Mouse (Mus musculus): ENCODE results near the gene Sugct. TPM values are rescaled to one million over a fixed set of nuclear protein-coding genes. Genes with fewer than 3 reads are reported as not detected.

Sugct gene
- polyA plus RNA-seq (2012; ENCODE audit: insufficient read depth, low replicate concordance), result 2.1 TPM in 1 of 2 replicates, not detected in the other

DNA sequence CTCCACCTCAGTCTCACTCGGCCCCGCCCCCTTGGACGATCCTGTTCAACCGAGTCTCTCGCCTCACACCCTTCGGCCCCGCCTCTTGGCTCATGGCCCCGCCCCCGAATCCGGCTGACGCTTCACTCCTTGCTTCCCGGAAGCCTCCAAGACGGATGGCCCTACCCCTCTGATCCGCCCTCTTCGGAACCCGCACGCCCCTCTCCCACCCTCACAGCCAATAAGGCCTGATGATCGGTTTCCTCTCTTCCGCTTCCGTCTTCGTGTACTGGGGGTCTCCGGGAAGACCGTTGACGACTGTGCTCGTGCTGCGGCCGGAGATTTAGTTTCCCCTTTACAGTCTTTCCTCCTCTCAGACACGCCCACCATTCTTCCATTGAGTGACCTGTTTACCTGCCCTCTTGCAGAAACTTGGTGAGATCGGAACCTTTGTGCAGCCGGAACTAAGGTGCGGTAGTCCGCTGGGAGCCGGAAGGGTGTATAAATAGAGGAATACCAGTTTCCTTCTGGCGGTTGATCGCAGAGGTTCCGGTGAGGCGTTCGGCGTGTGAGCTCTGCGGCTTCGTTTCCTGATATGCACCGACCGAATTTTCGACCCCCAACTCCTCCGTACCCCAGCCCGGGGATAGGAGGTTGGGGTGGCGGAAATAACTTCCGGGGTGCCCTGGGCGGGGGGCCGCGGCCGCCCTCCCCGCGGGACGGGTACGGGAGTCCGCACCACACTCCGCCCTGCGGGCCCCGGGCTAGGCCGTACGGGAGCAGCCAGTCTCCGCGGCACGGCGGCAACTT is at the start of gene Sugct, which contains the start of gene Mplkip:
TSS of gene Sugct (minus strand) at position 643 of the 789 bp plus-strand sequence.
TSS of gene Mplkip (plus strand) at position 282 of the 789 bp plus-strand sequence.
- H3K36me3 ChIP-seq (replicated peaks; ENCODE audit: low read length), result peaks cover 8% of the 10 kb centered on the region
- no peaks in the 10 kb centered on the region for H3K9me3 ChIP-seq
- H3K4me1 ChIP-seq, result peaks cover 18% of the 10 kb centered on the region
- TF ChIP-seq GATA1 (IDR thresholded peaks at IDR 0.05; ENCODE audit: borderline replicate concordance, low read length) (no peak), FLI1 (IDR thresholded peaks at IDR 0.05; ENCODE audit: low read length) (no peak; the same call in 1 of the 2 replicates)
- H3K27me3 ChIP-seq (replicated peaks), result no peaks in the 10 kb centered on the region
- peak within 1 kb of the TSS; percentile 94 for H3K4me3 ChIP-seq (replicated peaks)

GRCm38 (mm10) chr13:17728798-17729197 is 33.4 kb upstream of the Sugct start:
- TF ChIP-seq GATA1 (IDR thresholded peaks at IDR 0.05; ENCODE audit: borderline replicate concordance, low read length) (no peak), FLI1 (IDR thresholded peaks at IDR 0.05; ENCODE audit: low read length) (no peak)
- no peak overlapping the region for H3K4me3 ChIP-seq (replicated peaks)

GRCm38 (mm10) chr13:17727922-17728321 is 32.6 kb upstream of the Sugct start:
- TF ChIP-seq FLI1 (IDR thresholded peaks at IDR 0.05; ENCODE audit: low read length), result no peak
- TF ChIP-seq GATA1 (IDR thresholded peaks at IDR 0.05; ENCODE audit: borderline replicate concordance, low read length), result no peak
- no peaks in the 10 kb centered on the region for H3K27me3 ChIP-seq (replicated peaks)

More at GRCm38 (mm10) chr13:17728798-17729197, 33.4 kb upstream of the Sugct start:
- peaks cover 14% of the 10 kb centered on the region; the same call in 1 of the 2 replicates for H3K4me1 ChIP-seq
- H3K36me3 ChIP-seq (replicated peaks; ENCODE audit: low read length), result peaks cover 57% of the 10 kb centered on the region
- H3K27me3 ChIP-seq (replicated peaks), result no peaks in the 10 kb centered on the region
- no peaks in the 10 kb centered on the region for H3K9me3 ChIP-seq

GRCm38 (mm10) chr13:17717357-17717756 is 22.0 kb upstream of the Sugct start:
- Histone ChIP-seq H3K27me3 (replicated peaks) (no peaks in the 10 kb centered on the region), H3K36me3 (replicated peaks; ENCODE audit: low read length) (peaks cover 80% of the 10 kb centered on the region)
- TF ChIP-seq FLI1 (IDR thresholded peaks at IDR 0.05; ENCODE audit: low read length) (no peak), GATA1 (IDR thresholded peaks at IDR 0.05; ENCODE audit: borderline replicate concordance, low read length) (no peak)

More at GRCm38 (mm10) chr13:17727922-17728321, 32.6 kb upstream of the Sugct start:
- peaks cover 14% of the 10 kb centered on the region; the same call in 1 of the 2 replicates for H3K4me1 ChIP-seq
- H3K4me3 ChIP-seq (replicated peaks), result no peak overlapping the region
- no peaks in the 10 kb centered on the region for H3K9me3 ChIP-seq
- H3K36me3 ChIP-seq (replicated peaks; ENCODE audit: low read length), result peaks cover 60% of the 10 kb centered on the region

GRCm38 (mm10) chr13:17708784-17709311 is 13.5 kb upstream of the Sugct start:
- TF ChIP-seq GATA1 (IDR thresholded peaks at IDR 0.05; ENCODE audit: borderline replicate concordance, low read length), result no peak
- no peak for TF ChIP-seq FLI1 (IDR thresholded peaks at IDR 0.05; ENCODE audit: low read length)
- H3K36me3 ChIP-seq (replicated peaks; ENCODE audit: low read length), result peaks cover 33% of the 10 kb centered on the region
- H3K27me3 ChIP-seq (replicated peaks), result no peaks in the 10 kb centered on the region
- H3K4me3 ChIP-seq (replicated peaks), result no peak overlapping the region
- peaks cover 10% of the 10 kb centered on the region; the same call in 1 of the 2 replicates for H3K4me1 ChIP-seq
- no peaks in the 10 kb centered on the region for H3K9me3 ChIP-seq

More at GRCm38 (mm10) chr13:17717357-17717756, 22.0 kb upstream of the Sugct start:
- no peaks in the 10 kb centered on the region for H3K9me3 ChIP-seq
- peaks cover 3% of the 10 kb centered on the region; the same call in 1 of the 2 replicates for H3K4me1 ChIP-seq
- H3K4me3 ChIP-seq (replicated peaks), result no peak overlapping the region

DNA sequence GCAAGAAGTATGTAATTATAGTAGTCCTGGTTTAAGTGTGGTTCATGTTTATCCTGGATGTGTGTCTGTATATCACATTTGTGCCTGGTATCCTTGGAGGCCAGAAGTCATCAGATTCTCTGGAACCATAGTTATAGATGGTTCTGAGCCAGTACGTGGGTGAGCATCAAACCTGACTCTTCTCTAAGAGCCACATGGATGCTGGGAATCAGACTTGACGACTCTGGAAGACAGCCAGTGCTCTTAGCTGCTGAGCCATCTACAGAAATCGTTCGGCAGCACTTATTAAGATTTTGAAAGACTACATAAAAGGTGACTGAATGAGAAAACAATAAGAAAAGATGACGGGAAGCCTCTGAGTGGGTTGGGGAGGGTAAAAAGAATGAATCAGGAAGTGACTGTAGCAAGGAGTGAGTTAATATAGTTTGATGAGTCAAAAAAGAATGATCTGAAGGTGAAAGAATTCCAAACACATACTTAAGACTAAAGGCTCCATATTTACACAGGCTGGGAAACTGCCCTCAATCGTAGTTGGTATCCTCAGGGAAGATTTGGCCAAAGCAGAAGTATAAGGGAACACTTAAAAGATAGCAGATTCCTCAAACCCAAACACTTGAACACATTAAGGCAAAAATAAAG is 10.0 kb upstream of the Sugct start:
- no peaks in the 10 kb centered on the region for H3K27me3 ChIP-seq (replicated peaks)
- TF ChIP-seq FLI1 (IDR thresholded peaks at IDR 0.05; ENCODE audit: low read length) (no peak), GATA1 (IDR thresholded peaks at IDR 0.05; ENCODE audit: borderline replicate concordance, low read length) (no peak)
- peaks cover 34% of the 10 kb centered on the region for H3K4me1 ChIP-seq
- H3K9me3 ChIP-seq, result no peaks in the 10 kb centered on the region
- H3K36me3 ChIP-seq (replicated peaks; ENCODE audit: low read length), result peaks cover 39% of the 10 kb centered on the region
- H3K4me3 ChIP-seq (replicated peaks), result no peak overlapping the region

DNA sequence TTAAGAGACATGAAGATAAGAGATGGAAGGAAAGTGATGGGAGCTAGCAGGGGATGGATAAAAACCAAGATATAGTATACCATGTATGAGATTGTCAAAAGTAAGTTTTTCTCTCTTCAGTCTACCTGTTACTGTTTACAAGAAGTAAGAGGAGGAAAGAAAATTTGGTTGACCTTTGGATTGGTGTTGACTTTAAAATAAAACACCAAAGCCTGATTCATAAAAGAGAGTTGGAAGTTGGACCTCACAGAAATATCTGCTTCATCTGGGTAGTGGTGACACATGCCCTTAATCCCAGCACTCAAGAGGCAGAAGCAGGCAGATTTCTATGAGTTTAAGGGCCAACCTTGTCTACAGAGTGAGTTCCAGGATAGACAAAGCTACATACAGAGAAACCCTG is 7.0 kb upstream of the Sugct start:
- no peak for TF ChIP-seq FLI1 (IDR thresholded peaks at IDR 0.05; ENCODE audit: low read length)
- no peak for TF ChIP-seq GATA1 (IDR thresholded peaks at IDR 0.05; ENCODE audit: borderline replicate concordance, low read length)
- Histone ChIP-seq H3K9me3 (no peaks in the 10 kb centered on the region), H3K4me1 (peaks cover 37% of the 10 kb centered on the region), H3K36me3 (replicated peaks; ENCODE audit: low read length) (peaks cover 46% of the 10 kb centered on the region), H3K27me3 (replicated peaks) (no peaks in the 10 kb centered on the region), H3K4me3 (replicated peaks) (no peak overlapping the region)

DNA sequence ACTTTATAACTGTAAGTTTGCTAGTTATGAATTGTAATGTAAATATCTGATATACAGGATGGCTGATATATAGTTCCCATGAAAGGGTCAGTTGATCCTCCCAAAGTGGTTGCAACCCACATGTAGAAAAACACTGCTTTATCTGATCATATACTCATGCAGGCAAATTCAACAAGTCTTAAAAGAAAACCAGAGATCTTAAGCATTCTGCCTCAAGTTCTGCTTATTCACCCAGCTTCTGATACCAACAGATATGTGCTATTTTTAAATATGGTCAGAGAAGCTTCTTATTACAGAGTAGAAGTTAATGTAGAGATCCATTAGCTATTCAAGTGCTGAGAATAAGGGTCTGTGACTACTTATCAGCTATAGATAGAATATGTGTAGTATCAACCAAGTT is 6.0 kb upstream of the Sugct start:
- no peaks in the 10 kb centered on the region for H3K27me3 ChIP-seq (replicated peaks)
- H3K4me3 ChIP-seq (replicated peaks), result no peak overlapping the region
- H3K4me1 ChIP-seq, result peaks cover 37% of the 10 kb centered on the region
- peaks cover 43% of the 10 kb centered on the region for H3K36me3 ChIP-seq (replicated peaks; ENCODE audit: low read length)
- no peaks in the 10 kb centered on the region for H3K9me3 ChIP-seq
- no peak for TF ChIP-seq GATA1 (IDR thresholded peaks at IDR 0.05; ENCODE audit: borderline replicate concordance, low read length)
- TF ChIP-seq FLI1 (IDR thresholded peaks at IDR 0.05; ENCODE audit: low read length), result no peak

GRCm38 (mm10) chr13:17700090-17700715 is 4.8 kb upstream of the Sugct start:
- Histone ChIP-seq H3K9me3 (no peaks in the 10 kb centered on the region), H3K4me3 (replicated peaks) (no peak overlapping the region), H3K4me1 (peaks cover 37% of the 10 kb centered on the region), H3K27me3 (replicated peaks) (no peaks in the 10 kb centered on the region), H3K36me3 (replicated peaks; ENCODE audit: low read length) (peaks cover 41% of the 10 kb centered on the region)
- TF ChIP-seq FLI1 (IDR thresholded peaks at IDR 0.05; ENCODE audit: low read length), result no peak
- no peak for TF ChIP-seq GATA1 (IDR thresholded peaks at IDR 0.05; ENCODE audit: borderline replicate concordance, low read length)
